Mouse (Mus musculus): ENCODE results near the gene Rnf150.

Rnf150 gene

GRCm38 (mm10) chr8:82943223-82944006 lies 80.3 kb downstream of the Rnf150 start:
- DNase-seq (ENCODE audit: low spot score): no peak

DNA sequence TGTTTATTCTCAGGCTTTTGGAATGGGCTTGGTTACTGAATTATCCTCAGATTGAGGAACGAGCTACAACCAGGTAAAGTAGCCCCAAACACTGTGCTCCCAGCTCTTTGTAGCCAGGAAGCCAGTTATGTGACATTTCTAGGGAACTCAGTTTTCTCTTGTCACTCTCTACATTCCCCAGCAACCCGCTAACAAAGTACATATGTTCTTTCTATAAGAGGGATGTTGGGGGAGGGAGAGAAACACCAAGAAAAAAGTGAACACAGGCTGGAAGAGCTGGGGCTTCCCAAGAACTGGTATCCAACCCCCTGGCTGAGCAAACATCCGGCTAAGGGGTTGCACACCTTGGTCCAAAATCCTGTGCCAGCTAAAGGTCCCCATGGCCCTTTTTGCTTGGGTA lies 82.7 kb downstream of the Rnf150 start:
- DNase-seq (ENCODE audit: low spot score): no peak

DNA sequence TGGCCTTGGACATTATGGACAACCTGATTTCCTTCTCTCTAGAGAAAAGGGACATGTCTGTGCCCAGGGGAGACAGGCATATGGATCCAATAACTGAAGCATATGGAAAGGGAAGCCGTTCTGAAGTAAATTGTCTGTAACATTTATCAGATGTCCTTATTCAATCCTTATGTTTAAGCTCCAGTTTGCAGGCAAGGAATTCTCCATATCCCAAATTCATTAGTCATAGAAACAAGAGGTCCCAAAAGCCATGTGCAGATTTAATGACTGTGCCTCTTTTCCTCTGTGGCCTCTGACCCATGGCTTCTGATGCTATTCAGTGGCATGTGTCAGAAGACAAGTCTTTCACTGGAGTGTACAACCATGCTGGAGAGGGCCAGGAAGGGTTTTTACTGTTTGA lies 83.5 kb downstream of the Rnf150 start:
- DNase-seq (ENCODE audit: low spot score): no peak

- no peak for DNase-seq (ENCODE audit: low spot score)
Measured at GRCm38 (mm10) chr8:82955162-82955754, 92.1 kb downstream of the Rnf150 start.

DNA sequence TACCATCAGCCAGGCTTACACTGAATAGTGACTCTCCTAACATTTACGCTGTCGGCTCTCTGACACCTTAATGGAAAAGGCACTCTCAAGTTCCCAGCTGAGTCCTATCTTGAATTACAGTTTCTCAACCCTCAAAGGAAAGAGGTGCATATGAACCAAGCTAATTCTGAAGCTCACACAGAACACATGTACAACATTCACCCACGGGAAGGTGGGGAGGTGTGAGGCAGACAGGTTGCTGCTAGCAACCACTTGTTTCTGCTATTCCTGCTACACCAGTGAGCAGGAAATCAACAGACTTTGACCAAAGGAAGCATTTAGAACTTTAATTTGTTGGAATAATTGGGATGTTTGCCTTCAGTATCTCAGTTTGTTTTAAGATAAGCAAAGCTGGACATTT lies 96.3 kb downstream of the Rnf150 start:
- DNase-seq (ENCODE audit: low spot score): no peak

DNA sequence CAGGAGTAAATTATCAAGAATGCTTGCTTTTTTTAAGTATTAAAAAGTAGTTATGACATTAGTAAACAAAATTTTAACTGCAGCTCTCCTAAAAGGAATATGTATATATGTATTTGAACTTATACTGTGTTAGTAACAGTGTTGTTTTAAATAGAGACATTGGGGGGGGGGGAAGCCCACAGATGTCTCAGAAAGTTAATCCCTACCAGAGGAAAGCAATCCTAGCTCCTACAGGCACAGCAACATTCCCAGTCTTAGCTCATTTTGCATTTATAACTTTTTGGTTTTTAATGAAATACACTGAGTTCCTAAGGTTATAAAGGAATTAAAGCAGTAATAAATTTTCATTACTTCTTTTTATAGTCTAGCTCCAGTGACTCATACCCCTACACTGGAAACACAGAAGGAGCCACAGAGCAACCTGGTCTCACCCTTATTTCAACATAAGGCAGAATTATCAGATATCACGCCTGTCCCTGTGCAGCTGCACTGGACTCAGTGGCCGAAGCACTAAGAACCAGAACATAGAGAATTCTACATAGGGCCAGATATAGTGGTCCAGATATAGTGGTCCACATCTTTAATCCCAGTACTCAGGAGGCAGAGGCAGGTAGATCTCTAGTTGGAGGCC lies 96.9 kb downstream of the Rnf150 start:
- no peak for DNase-seq (ENCODE audit: low spot score)

DNA sequence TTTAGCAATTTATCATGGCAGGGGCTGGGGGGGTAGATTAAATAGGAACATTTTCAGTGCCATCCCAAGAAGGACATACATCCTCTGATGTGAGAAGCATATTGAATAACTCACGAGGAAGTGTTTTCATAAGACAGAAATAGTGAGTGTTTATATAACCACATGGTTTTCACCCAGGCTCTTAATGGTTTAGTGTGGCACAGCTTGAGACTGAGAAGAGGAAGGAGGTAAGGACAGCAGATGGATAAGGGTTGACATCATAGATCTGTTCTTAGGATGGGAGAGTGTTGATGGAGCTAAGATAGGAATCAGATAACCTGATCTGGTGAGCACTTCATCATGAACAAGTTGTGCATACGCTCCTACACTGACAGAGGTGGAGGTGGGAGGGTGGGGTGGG lies 101.4 kb downstream of the Rnf150 start:
- DNase-seq (ENCODE audit: low spot score): no peak

GRCm38 (mm10) chr8:82967879-82968678 lies 104.9 kb downstream of the Rnf150 start:
- DNase-seq (ENCODE audit: low spot score): no peak

GRCm38 (mm10) chr8:82969967-82970366 lies 106.8 kb downstream of the Rnf150 start:
- no peak for DNase-seq (ENCODE audit: low spot score)

DNA sequence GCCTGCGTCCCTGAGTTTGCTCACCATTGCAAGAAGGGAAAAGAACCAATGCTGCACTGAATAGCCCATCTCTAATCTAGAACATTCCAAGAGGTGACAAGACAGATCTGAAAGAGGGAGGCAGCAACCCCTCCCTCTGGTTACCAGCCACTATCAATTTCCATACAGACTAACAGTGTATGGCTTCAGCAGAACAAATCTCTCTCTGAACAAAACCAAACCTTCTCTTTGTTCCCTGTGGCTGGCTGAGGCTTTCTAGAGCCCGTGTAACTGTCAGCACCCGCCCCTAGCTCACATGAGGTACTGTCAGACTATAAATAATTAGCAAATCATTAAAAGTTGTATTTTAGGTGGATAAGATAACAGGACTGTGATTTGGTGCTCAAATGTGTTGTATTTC lies 109.7 kb downstream of the Rnf150 start:
- no peak for DNase-seq (ENCODE audit: low spot score)

GRCm38 (mm10) chr8:82973331-82973730 lies 110.2 kb downstream of the Rnf150 start:
- DNase-seq (ENCODE audit: low spot score): no peak

DNA sequence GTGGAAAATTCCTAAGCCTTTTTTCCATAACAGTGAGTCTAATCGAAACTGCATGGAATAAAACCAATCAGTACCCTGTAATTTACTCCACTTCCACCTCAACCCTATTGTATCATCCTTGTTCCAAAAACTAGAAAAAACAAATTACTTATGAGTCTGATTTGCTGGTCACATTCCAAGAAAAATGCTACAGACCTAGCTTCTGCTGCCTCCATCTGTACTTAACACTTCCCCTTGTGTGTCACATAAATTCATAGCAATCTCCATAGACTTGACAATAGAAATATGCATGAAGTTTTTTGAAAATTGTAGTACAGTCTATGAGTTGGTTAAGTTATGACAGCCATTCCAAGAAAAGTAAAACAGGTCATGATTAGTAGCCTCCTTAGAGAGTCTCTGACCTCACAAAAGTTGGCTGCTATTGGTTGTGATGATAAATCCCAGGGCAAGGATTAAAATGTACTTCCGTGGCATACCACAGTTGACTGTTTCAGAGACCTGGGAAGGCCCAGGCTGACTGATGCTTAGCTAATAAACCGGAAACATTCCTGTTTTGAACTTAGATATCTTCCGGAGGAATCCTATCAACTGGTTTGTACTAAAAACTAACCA lies 118.2 kb downstream of the Rnf150 start:
- DNase-seq (ENCODE audit: low spot score): no peak

GRCm38 (mm10) chr8:82982873-82983272 lies 119.7 kb downstream of the Rnf150 start:
- no peak for DNase-seq (ENCODE audit: low spot score)

- DNase-seq (ENCODE audit: low spot score): no peak
Measured at GRCm38 (mm10) chr8:82983301-82983700, 120.1 kb downstream of the Rnf150 start.

DNA sequence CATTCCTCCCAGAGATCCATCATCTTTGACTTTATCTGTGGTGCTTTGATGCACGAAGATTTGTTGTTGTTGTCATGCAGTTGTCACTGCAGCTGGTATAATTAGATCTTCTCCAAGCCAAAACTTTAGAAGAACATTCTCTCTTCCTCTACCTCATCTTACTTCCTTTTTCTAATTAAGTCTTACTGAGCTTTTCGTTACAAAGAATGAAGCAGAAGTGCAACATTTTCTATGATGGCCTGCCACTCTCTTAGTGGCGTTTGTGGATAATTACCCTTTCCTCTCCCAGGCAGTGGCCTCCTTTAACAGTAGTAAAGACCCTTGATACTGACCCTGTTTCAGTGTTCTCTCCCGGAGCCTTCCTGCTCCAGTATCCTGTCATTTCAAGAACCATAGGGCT lies 128.9 kb downstream of the Rnf150 start:
- DNase-seq (ENCODE audit: low spot score): no peak

DNA sequence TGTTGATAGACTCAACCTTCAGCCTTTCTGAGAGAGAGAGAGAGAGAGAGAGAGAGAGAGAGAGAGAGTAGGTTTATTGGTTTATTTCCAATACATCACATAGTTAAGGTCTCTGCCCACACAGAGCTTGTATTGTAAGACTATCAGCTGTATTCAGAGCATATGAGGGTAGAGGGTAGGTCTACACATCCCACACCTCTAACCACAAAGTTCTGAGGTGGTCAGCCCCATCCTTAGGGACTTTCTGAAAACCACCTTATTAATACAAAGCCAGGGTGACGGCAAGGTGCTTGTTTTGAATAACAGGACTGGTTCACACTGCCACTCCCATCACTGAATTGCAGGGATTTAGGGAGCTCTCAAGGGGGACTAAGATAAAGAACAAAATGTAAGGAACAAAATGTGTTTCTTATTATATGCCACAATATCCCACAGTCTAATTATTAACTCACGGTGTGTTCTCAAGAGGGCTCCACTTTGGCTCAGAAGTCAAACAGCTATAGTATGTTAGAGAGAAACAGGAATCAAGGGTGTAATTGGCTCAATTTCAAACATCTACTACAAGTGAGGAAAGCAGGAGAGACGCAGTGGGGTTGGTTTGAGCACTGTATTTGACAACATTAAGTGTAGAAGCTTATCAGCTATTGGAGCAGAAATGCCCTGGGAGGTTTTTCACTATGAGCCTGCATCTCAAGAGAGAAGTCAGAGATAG lies 132.7 kb downstream of the Rnf150 start:
- no peak for DNase-seq (ENCODE audit: low spot score)

GRCm38 (mm10) chr8:82996843-82997242 lies 133.7 kb downstream of the Rnf150 start:
- no peak for DNase-seq (ENCODE audit: low spot score)

DNA sequence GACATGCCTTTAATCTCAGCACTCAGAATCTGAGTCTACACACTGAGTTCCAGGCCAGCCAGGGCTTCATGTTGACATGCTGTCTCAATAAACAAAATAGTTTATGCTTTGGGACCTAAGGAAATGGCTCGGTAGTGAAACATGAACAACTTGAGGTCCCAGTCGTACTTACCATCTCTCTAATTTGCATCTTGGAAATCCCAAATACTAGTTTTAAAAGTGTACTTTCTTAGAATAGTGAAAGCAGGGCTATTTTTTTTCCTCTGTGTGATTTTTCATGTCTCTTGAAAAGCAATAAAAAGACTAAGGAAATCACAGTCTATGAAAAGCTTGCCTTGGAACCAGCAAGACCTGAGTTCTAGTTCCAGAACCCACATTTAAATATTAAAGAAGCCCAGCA lies 135.6 kb downstream of the Rnf150 start:
- DNase-seq (ENCODE audit: low spot score): no peak

DNA sequence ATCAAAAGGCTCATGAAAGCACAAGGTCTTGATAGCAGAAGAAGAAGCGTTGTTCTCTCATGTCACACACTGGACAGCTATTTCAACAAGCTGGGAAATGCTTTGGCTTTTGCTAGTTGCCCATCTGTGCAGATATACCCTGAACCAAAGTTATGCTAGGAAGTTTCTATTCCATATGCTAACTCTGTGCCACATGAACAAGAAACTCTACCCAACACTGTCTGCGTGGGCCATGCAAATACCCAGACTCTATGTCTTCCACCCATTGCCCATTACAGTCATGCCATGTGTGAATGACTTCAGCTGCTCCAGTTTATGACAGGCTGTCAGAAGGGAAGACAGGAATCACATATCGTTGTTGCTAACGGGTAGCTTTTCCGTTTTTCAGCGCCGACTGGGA lies 140.0 kb downstream of the Rnf150 start:
- DNase-seq (ENCODE audit: low spot score): no peak

- DNase-seq (ENCODE audit: low spot score): no peak
Measured at GRCm38 (mm10) chr8:83009481-83009880, 146.3 kb downstream of the Rnf150 start.

GRCm38 (mm10) chr8:83011286-83011685 lies 148.1 kb downstream of the Rnf150 start:
- no peak for DNase-seq (ENCODE audit: low spot score)

All from ovary, adult 18-20 months (tissue).